Mouse (Mus musculus): ENCODE measurements around the gene Mettl26. TPM values are rescaled to one million over a fixed set of nuclear protein-coding genes. Genes with fewer than 3 reads are reported as not detected.
"Not testable (repeated sequence)": the region's sequence is repeated elsewhere in the genome, so short reads cannot be mapped to it uniquely, and the experiment has no call there.

Mettl26 gene
- polyA plus RNA-seq, 1 experiment: 53.6 TPM

DNA sequence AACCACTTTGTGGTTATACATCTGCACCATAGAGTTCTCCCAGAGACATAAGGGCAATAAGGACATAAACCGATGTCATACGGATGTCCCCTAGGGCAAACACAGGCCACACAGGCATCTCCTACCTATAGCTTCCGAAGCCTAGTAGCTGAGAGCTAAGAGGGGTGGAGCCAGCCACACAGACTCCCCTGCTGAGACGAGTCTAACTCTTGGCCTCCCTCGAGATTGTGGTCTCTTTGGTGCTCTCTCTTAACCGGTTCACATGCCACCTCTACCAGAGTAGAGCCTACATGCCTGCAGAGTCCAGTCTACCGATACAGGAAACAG lies 7.4 kb upstream of the Mettl26 start:
- 8% methylated on average over 7 of the region's 7 CpGs for WGBS
- H3K4me1 ChIP-seq (ENCODE audit: control insufficient read depth, insufficient read depth, insufficient read length): no peaks in the 10 kb centered on the region; the same call in 1 of the 2 replicates
- no peak overlapping the region for H3K27ac ChIP-seq (ENCODE audit: insufficient read depth, low read length)
- no peaks in the 10 kb centered on the region for H3K27me3 ChIP-seq (ENCODE audit: control insufficient read depth, insufficient read depth, low read length)
- H3K36me3 ChIP-seq (ENCODE audit: control insufficient read depth, insufficient read depth, low read length): no peaks in the 10 kb centered on the region
- TF ChIP-seq POLR2A (IDR thresholded peaks at IDR 0.05; ENCODE audit: low read depth, low read length) (no peak), CTCF (IDR thresholded peaks at IDR 0.05; ENCODE audit: extremely low read depth, insufficient read depth, insufficient read length, insufficient replicate concordance) (no peak)
- DNase-seq (ENCODE audit: low read depth in 1 of 2, low spot score in 2 of 2): no peak
- H3K4me3 ChIP-seq (ENCODE audit: extremely low read depth, insufficient read depth, insufficient read length): peak overlapping the region; percentile 73; the same call in 1 of the 2 replicates

DNA sequence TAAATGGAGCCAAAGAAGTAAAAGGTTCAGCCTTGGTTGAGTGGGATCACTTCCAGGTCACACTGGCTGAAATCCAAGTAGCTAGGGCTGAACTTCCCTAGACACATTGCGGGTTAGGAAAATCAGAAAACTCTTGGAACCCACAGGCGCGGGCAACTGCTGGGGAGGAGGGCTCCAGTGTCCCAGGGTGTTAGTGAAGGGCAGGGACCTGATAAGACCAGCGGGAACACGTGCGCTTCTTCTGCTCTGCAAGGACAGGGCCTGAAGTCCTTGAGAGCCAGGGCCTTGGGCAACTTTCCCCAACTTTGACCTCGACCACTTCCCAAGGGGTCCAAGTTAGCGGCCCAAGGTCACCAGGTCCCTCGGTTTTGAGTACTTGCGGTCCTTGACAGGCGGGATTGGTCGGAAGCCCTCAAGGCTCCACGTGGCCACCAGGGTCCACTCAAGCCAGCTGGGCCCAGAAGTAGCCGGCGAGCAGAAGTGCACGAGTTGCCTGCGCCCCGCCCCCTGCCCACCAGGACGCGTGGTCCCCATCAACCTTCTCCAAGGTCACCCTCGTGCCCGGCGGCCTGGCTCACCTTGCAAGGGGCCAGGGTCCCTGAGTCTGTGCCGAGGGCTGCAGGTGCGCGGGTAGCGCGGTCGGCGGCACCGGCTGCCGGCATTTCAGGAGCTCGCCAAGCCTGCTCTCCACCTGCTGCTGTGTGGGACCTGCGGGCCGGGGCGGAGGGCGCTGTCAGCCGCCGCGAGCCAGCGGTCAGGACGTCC lies 6.9 kb upstream of the Mettl26 start:
- no peak for TF ChIP-seq CTCF (IDR thresholded peaks at IDR 0.05; ENCODE audit: extremely low read depth, insufficient read depth, insufficient read length, insufficient replicate concordance)
- TF ChIP-seq POLR2A (IDR thresholded peaks at IDR 0.05; ENCODE audit: low read depth, low read length): no peak
- Histone ChIP-seq H3K4me3 (ENCODE audit: extremely low read depth, insufficient read depth, insufficient read length) (peak overlapping the region; percentile 73), H3K4me1 (ENCODE audit: control insufficient read depth, insufficient read depth, insufficient read length) (no peaks in the 10 kb centered on the region; the same call in 1 of the 2 replicates), H3K27ac (ENCODE audit: insufficient read depth, low read length) (no peak overlapping the region; the same call in none of the 2 replicates), H3K27me3 (ENCODE audit: control insufficient read depth, insufficient read depth, low read length) (no peaks in the 10 kb centered on the region), H3K36me3 (ENCODE audit: control insufficient read depth, insufficient read depth, low read length) (no peaks in the 10 kb centered on the region)
- DNase-seq (ENCODE audit: low read depth in 1 of 2, low spot score in 2 of 2): no peak
- 2% methylated on average over 41 of the region's 42 CpGs for WGBS

DNA sequence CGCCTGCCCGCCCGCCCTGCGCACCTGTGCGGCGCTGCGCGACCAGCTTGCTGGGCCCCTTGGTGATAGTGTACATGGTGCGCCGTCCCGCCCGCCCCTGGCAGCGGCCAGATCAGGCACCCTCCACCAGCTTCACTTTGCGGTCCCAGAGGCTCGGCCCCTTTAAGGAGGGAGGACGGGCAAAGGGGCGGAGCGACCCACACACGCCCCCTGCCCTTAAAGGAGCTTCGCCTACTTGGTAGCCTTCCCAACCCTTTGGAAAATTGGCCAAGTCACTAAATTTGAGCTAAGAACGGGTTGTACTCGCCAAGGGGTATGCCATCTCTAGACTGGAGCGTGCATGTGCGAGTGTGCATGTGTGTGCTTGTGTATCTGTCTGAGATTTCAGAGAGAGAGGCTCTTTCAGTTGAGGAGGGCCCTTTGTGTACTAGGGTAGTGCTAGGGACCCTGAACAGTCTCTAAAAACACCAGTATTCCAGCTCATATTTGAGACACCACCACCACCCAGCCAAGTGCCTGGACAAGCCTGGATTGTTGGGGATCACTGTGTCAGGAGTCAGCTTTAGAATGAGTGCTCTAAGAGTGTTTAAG lies 6.2 kb upstream of the Mettl26 start, which contains the start of gene Mcrip2:
TSS of gene Mcrip2 (minus strand) at position 164 of the 591 bp plus-strand sequence.
- Histone ChIP-seq H3K27ac (ENCODE audit: insufficient read depth, low read length) (no peak within 1 kb of the TSS; the same call in none of the 2 replicates), H3K4me3 (ENCODE audit: extremely low read depth, insufficient read depth, insufficient read length) (peak within 1 kb of the TSS; percentile 73), H3K27me3 (ENCODE audit: control insufficient read depth, insufficient read depth, low read length) (no peaks in the 10 kb centered on the region), H3K4me1 (ENCODE audit: control insufficient read depth, insufficient read depth, insufficient read length) (no peaks in the 10 kb centered on the region; the same call in 1 of the 2 replicates), H3K36me3 (ENCODE audit: control insufficient read depth, insufficient read depth, low read length) (no peaks in the 10 kb centered on the region)
- peak in 1 of 2 experiments; percentile 63 for DNase-seq (ENCODE audit: low read depth in 1 of 2, low spot score in 2 of 2)
- TF ChIP-seq CTCF (IDR thresholded peaks at IDR 0.05; ENCODE audit: extremely low read depth, insufficient read depth, insufficient read length, insufficient replicate concordance) (no peak), POLR2A (IDR thresholded peaks at IDR 0.05; ENCODE audit: low read depth, low read length) (no peak)
- under 1% methylated on average over 24 of the region's 24 CpGs for WGBS

DNA sequence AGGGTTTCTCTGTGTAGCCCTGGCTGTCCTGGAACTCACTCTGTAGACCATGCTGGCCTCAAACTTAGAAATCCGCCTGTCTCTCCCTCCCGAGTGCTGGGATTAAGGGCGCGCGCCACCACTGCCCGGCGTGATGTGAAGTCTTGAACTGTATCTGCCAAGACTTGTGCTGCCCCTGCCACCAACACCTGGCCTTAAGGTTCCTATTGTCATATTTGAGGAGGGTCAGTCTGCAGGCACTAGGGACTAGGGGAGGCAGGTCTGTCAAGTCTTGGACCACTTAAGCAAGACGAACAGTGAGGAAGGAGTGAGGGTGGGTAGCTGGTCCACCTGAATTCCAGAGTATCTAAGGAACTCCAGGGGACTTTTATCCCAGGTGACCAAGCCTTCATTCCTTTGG lies 5.4 kb upstream of the Mettl26 start:
- no peaks in the 10 kb centered on the region for H3K36me3 ChIP-seq (ENCODE audit: control insufficient read depth, insufficient read depth, low read length)

DNA sequence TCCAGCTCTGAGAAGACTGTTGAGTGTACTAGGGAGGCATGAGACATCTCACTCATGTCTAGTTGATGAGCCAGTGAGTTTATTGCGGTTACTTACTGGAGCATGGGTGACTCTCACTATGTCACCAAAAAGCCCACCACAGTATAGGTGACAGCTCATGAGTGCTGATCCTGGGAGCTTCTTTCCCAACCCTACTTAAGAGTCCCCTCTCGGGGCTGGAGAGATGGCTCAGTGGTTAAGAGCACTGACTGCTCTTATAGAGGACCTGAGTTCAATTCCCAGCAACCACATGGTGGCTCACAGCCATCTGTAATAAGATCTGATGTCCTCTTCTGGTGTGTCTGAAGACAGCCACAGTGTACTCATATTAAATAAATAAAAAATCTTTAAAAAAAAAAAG lies 4.9 kb upstream of the Mettl26 start:
- Histone ChIP-seq H3K4me3 (ENCODE audit: extremely low read depth, insufficient read depth, insufficient read length) (no peak overlapping the region), H3K4me1 (ENCODE audit: control insufficient read depth, insufficient read depth, insufficient read length) (no peaks in the 10 kb centered on the region; the same call in 1 of the 2 replicates), H3K36me3 (ENCODE audit: control insufficient read depth, insufficient read depth, low read length) (no peaks in the 10 kb centered on the region), H3K27me3 (ENCODE audit: control insufficient read depth, insufficient read depth, low read length) (no peaks in the 10 kb centered on the region), H3K27ac (ENCODE audit: insufficient read depth, low read length) (no peak overlapping the region)
- WGBS: 92% methylated on average over 2 of the region's 2 CpGs
- DNase-seq (ENCODE audit: low read depth in 1 of 2, low spot score in 2 of 2): no peak
- TF ChIP-seq CTCF (IDR thresholded peaks at IDR 0.05; ENCODE audit: extremely low read depth, insufficient read depth, insufficient read length, insufficient replicate concordance): no peak

More for the DNA sequence above, 5.4 kb upstream of the Mettl26 start:
- Histone ChIP-seq H3K4me3 (ENCODE audit: extremely low read depth, insufficient read depth, insufficient read length) (no peak overlapping the region), H3K27me3 (ENCODE audit: control insufficient read depth, insufficient read depth, low read length) (no peaks in the 10 kb centered on the region), H3K27ac (ENCODE audit: insufficient read depth, low read length) (no peak overlapping the region), H3K4me1 (ENCODE audit: control insufficient read depth, insufficient read depth, insufficient read length) (no peaks in the 10 kb centered on the region; the same call in 1 of the 2 replicates)
- DNase-seq (ENCODE audit: low read depth in 1 of 2, low spot score in 2 of 2): no peak
- 95% methylated on average over 8 of the region's 8 CpGs for WGBS
- TF ChIP-seq POLR2A (IDR thresholded peaks at IDR 0.05; ENCODE audit: low read depth, low read length) (no peak), CTCF (IDR thresholded peaks at IDR 0.05; ENCODE audit: extremely low read depth, insufficient read depth, insufficient read length, insufficient replicate concordance) (no peak)

DNA sequence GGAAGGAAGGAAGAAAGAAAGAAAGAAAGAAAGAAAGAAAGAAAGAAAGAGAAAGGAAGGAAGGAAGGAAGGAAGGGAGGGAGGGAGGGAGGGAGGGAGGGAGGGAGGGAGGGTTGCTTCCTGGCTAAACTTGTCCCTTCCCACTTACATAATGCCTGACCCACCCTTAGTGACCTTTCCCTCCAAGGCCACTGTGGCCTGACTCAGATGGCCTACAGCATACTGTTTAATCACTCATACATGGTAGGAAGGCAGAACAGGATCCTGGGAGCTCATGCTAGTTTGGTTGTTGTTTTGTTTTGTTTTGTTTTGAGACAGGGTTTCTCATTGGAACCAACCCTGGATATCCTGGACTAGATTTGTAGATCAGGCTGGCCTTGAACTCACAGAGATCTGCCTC lies 3.3 kb upstream of the Mettl26 start:
- H3K27ac ChIP-seq (ENCODE audit: insufficient read depth, low read length); H3K36me3 ChIP-seq (ENCODE audit: control insufficient read depth, insufficient read depth, low read length); H3K4me3 ChIP-seq (ENCODE audit: extremely low read depth, insufficient read depth, insufficient read length); DNase-seq (ENCODE audit: low read depth in 1 of 2, low spot score in 2 of 2); H3K27me3 ChIP-seq (ENCODE audit: control insufficient read depth, insufficient read depth, low read length); H3K4me1 ChIP-seq (ENCODE audit: control insufficient read depth, insufficient read depth, insufficient read length): not testable (repeated sequence)

DNA sequence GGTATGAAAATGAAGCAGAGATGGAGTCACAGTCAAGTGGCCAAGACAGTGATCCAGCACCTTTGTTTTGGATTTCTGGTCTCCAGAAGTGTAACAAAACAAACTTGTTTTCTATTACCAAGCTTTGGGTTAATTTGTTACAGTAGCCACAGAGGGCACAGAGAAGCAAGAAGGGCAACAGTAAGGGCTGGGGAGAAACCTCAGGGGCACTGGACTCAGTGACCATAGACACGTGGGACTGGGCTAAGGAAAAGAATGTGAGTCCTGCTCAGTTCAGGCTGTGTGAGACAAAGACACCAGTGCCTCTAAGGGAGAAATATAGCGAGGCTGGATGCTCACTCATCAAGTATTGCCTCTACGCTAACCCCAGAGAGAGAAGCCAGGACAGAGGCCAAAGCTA lies 2.2 kb upstream of the Mettl26 start:
- DNase-seq (ENCODE audit: low read depth in 1 of 2, low spot score in 2 of 2): no peak
- no peak for TF ChIP-seq CTCF (IDR thresholded peaks at IDR 0.05; ENCODE audit: extremely low read depth, insufficient read depth, insufficient read length, insufficient replicate concordance)
- TF ChIP-seq POLR2A (IDR thresholded peaks at IDR 0.05; ENCODE audit: low read depth, low read length): no peak
- no peak overlapping the region for H3K4me3 ChIP-seq (ENCODE audit: extremely low read depth, insufficient read depth, insufficient read length)
- no peaks in the 10 kb centered on the region; the same call in 1 of the 2 replicates for H3K4me1 ChIP-seq (ENCODE audit: control insufficient read depth, insufficient read depth, insufficient read length)
- 0 out of 2 replicates have a peak, but pooled peaks cover under 1% of the 10 kb centered on the region for H3K36me3 ChIP-seq (ENCODE audit: control insufficient read depth, insufficient read depth, low read length)
- WGBS: 88% methylated on average over 3 of the region's 3 CpGs
- H3K27me3 ChIP-seq (ENCODE audit: control insufficient read depth, insufficient read depth, low read length): no peaks in the 10 kb centered on the region
- H3K27ac ChIP-seq (ENCODE audit: insufficient read depth, low read length): no peak overlapping the region
